Mouse (Mus musculus): ENCODE results near the gene Ninj1. TPM values are rescaled to one million over a fixed set of nuclear protein-coding genes. Genes with fewer than 3 reads are reported as not detected.

The Ninj1 gene
- polyA plus RNA-seq, 1 experiment, result 28.6 TPM

GRCm38 (mm10) chr13:49192156-49192855, 5.0 kb downstream of the Ninj1 start:
- no peak overlapping the region for H3K27ac ChIP-seq (ENCODE audit: insufficient read depth, low read length)
- TF ChIP-seq CTCF (IDR thresholded peaks at IDR 0.05; ENCODE audit: borderline replicate concordance, insufficient read depth, low read length), result no peak
- no peak for TF ChIP-seq POLR2A (IDR thresholded peaks at IDR 0.05; ENCODE audit: low read depth, low read length)
- H3K4me3 ChIP-seq (ENCODE audit: insufficient read depth, low read length), result no peak overlapping the region
- peaks cover 15% of the 10 kb centered on the region for H3K4me1 ChIP-seq (ENCODE audit: control insufficient read depth, insufficient read depth, low read length)

GRCm38 (mm10) chr13:49193650-49194049, 6.4 kb downstream of the Ninj1 start:
- Histone ChIP-seq H3K4me3 (ENCODE audit: insufficient read depth, low read length) (no peak overlapping the region), H3K27ac (ENCODE audit: insufficient read depth, low read length) (no peak overlapping the region), H3K4me1 (ENCODE audit: control insufficient read depth, insufficient read depth, low read length) (peaks cover 12% of the 10 kb centered on the region)
- no peak for TF ChIP-seq POLR2A (IDR thresholded peaks at IDR 0.05; ENCODE audit: low read depth, low read length)
- TF ChIP-seq CTCF (IDR thresholded peaks at IDR 0.05; ENCODE audit: borderline replicate concordance, insufficient read depth, low read length), result no peak

- no peak overlapping the region for H3K27ac ChIP-seq (ENCODE audit: insufficient read depth, low read length)
- peaks cover 10% of the 10 kb centered on the region for H3K4me1 ChIP-seq (ENCODE audit: control insufficient read depth, insufficient read depth, low read length)
- no peak overlapping the region for H3K4me3 ChIP-seq (ENCODE audit: insufficient read depth, low read length)
- TF ChIP-seq CTCF (IDR thresholded peaks at IDR 0.05; ENCODE audit: borderline replicate concordance, insufficient read depth, low read length), result no peak
- TF ChIP-seq POLR2A (IDR thresholded peaks at IDR 0.05; ENCODE audit: low read depth, low read length), result no peak
Observed at GRCm38 (mm10) chr13:49194811-49195210, 7.5 kb downstream of the Ninj1 start.

GRCm38 (mm10) chr13:49195651-49196050, 8.4 kb downstream of the Ninj1 start:
- Histone ChIP-seq H3K4me1 (ENCODE audit: control insufficient read depth, insufficient read depth, low read length) (peaks cover 8% of the 10 kb centered on the region), H3K27ac (ENCODE audit: insufficient read depth, low read length) (no peak overlapping the region), H3K4me3 (ENCODE audit: insufficient read depth, low read length) (no peak overlapping the region)
- no peak for TF ChIP-seq CTCF (IDR thresholded peaks at IDR 0.05; ENCODE audit: borderline replicate concordance, insufficient read depth, low read length)
- no peak for TF ChIP-seq POLR2A (IDR thresholded peaks at IDR 0.05; ENCODE audit: low read depth, low read length)

- no peak overlapping the region for H3K4me3 ChIP-seq (ENCODE audit: insufficient read depth, low read length)
- TF ChIP-seq CTCF (IDR thresholded peaks at IDR 0.05; ENCODE audit: borderline replicate concordance, insufficient read depth, low read length) (no peak), POLR2A (IDR thresholded peaks at IDR 0.05; ENCODE audit: low read depth, low read length) (no peak)
- no peak overlapping the region for H3K27ac ChIP-seq (ENCODE audit: insufficient read depth, low read length)
- H3K4me1 ChIP-seq (ENCODE audit: control insufficient read depth, insufficient read depth, low read length), result peaks cover 7% of the 10 kb centered on the region
Observed at GRCm38 (mm10) chr13:49196211-49196610, 8.9 kb downstream of the Ninj1 start.

- H3K4me1 ChIP-seq (ENCODE audit: control insufficient read depth, insufficient read depth, low read length), result peaks cover 1% of the 10 kb centered on the region; the same call in 1 of the 2 replicates
- H3K27ac ChIP-seq (ENCODE audit: insufficient read depth, low read length), result no peak overlapping the region
- TF ChIP-seq POLR2A (IDR thresholded peaks at IDR 0.05; ENCODE audit: low read depth, low read length), result no peak
- TF ChIP-seq CTCF (IDR thresholded peaks at IDR 0.05; ENCODE audit: borderline replicate concordance, insufficient read depth, low read length), result no peak
- H3K4me3 ChIP-seq (ENCODE audit: insufficient read depth, low read length), result no peak overlapping the region
Observed at GRCm38 (mm10) chr13:49196766-49197165, 9.5 kb downstream of the Ninj1 start.

GRCm38 (mm10) chr13:49198734-49199133, 11.4 kb downstream of the Ninj1 start:
- no peaks in the 10 kb centered on the region for H3K4me1 ChIP-seq (ENCODE audit: control insufficient read depth, insufficient read depth, low read length)
- no peak overlapping the region for H3K27ac ChIP-seq (ENCODE audit: insufficient read depth, low read length)
- H3K4me3 ChIP-seq (ENCODE audit: insufficient read depth, low read length), result no peak overlapping the region
- TF ChIP-seq CTCF (IDR thresholded peaks at IDR 0.05; ENCODE audit: borderline replicate concordance, insufficient read depth, low read length), result no peak
- no peak for TF ChIP-seq POLR2A (IDR thresholded peaks at IDR 0.05; ENCODE audit: low read depth, low read length)

- TF ChIP-seq CTCF (IDR thresholded peaks at IDR 0.05; ENCODE audit: borderline replicate concordance, insufficient read depth, low read length), result no peak
- TF ChIP-seq POLR2A (IDR thresholded peaks at IDR 0.05; ENCODE audit: low read depth, low read length), result no peak
- no peaks in the 10 kb centered on the region for H3K4me1 ChIP-seq (ENCODE audit: control insufficient read depth, insufficient read depth, low read length)
- no peak overlapping the region for H3K4me3 ChIP-seq (ENCODE audit: insufficient read depth, low read length)
- H3K27ac ChIP-seq (ENCODE audit: insufficient read depth, low read length), result no peak overlapping the region
Observed at GRCm38 (mm10) chr13:49199891-49200290, 12.6 kb downstream of the Ninj1 start.

GRCm38 (mm10) chr13:49200688-49201087, 13.4 kb downstream of the Ninj1 start:
- Histone ChIP-seq H3K27ac (ENCODE audit: insufficient read depth, low read length) (no peak overlapping the region), H3K4me3 (ENCODE audit: insufficient read depth, low read length) (no peak overlapping the region), H3K4me1 (ENCODE audit: control insufficient read depth, insufficient read depth, low read length) (no peaks in the 10 kb centered on the region)
- TF ChIP-seq CTCF (IDR thresholded peaks at IDR 0.05; ENCODE audit: borderline replicate concordance, insufficient read depth, low read length), result no peak
- TF ChIP-seq POLR2A (IDR thresholded peaks at IDR 0.05; ENCODE audit: low read depth, low read length), result no peak

GRCm38 (mm10) chr13:49202556-49202955, 15.3 kb downstream of the Ninj1 start:
- TF ChIP-seq CTCF (IDR thresholded peaks at IDR 0.05; ENCODE audit: borderline replicate concordance, insufficient read depth, low read length), result no peak
- no peak for TF ChIP-seq POLR2A (IDR thresholded peaks at IDR 0.05; ENCODE audit: low read depth, low read length)
- no peaks in the 10 kb centered on the region for H3K4me1 ChIP-seq (ENCODE audit: control insufficient read depth, insufficient read depth, low read length)
- no peak overlapping the region for H3K4me3 ChIP-seq (ENCODE audit: insufficient read depth, low read length)
- no peak overlapping the region for H3K27ac ChIP-seq (ENCODE audit: insufficient read depth, low read length)
